Mouse (Mus musculus) bone marrow, adult 2 months (tissue): ENCODE measurements around the gene Dclk2. TPM values are rescaled to one million over a fixed set of nuclear protein-coding genes. Genes with fewer than 3 reads are reported as not detected.

Experiments used
- H3K27ac ChIP-seq: fragments of 200-500 bp; 2 replicates; pipeline ENCODE4 v1.5.1; 2012; ENCODE audit warnings: low read depth, mild to moderate bottlenecking, control low read depth, inconsistent platforms, low read length; ENCODE audit not compliant: control insufficient read depth, poor library complexity, insufficient read depth
- H3K4me1 ChIP-seq: fragments of 200-500 bp; 2 replicates; pipeline ENCODE4 v1.6.1; 2011; ENCODE audit warnings: low read length; ENCODE audit not compliant: control insufficient read depth, insufficient read depth
- H3K4me3 ChIP-seq: fragments of 200-500 bp; replicated peaks from 2 replicates; pipeline ENCODE3; 2011; ENCODE audit warnings: mild to moderate bottlenecking, low read depth, low read length, control low read depth; ENCODE audit not compliant: control insufficient read depth
- CTCF ChIP-seq: fragments of 200-500 bp; IDR thresholded peaks from 2 replicates; pipeline ENCODE4 v1.5.1; 2011; ENCODE audit warnings: low read length, control low read depth; ENCODE audit not compliant: control insufficient read depth, insufficient read depth
- POLR2A ChIP-seq: fragments of 200-500 bp; IDR thresholded peaks from 2 replicates; pipeline ENCODE4 v1.6.1; 2011; ENCODE audit warnings: low read depth, mild to moderate bottlenecking, control low read depth, low read length, borderline replicate concordance; ENCODE audit not compliant: control insufficient read depth
- whole genome bisulfite sequencing: fragments of 180-500 bp; shearing (Covaris S2); methylation state at CpG from one replicate; pipeline ENCODE4 v1.1.7; 2018; 5-methylcytosine and 5-hydroxymethylcytosine counted together
- polyA plus RNA-seq: library from polyadenylated mRNA; stranded (reverse); fragments of >200 nt; gene quantifications from 2 replicates; pipeline ENCODE4 v1.2.4, GENCODE M21; 2011; ENCODE audit warnings: low replicate concordance; ENCODE audit not compliant: missing spikeins, insufficient read depth, insufficient read length

Dclk2 gene
- polyA plus RNA-seq, 1 experiment, result 16.4 TPM

DNA sequence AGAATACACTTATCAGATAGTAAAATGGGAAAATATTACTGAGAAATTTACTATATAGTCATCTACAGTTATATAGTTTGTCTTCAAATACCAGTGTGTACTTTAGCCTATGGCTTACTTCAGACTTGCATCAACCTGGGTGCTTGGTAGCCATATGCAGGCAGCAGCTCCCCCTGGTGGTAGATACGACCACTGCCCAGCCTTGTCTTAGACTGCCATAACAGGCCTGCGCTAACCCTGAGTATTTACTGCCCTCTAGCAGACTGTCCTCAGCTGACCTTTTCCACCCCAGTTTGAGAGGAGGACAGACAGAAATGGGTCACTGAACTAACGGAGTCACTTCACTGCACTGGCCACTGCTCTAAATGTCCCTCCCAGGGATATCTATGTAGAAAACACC, 108.0 kb downstream of the Dclk2 start:
- Histone ChIP-seq H3K27ac (no peak overlapping the region), H3K4me3 (no peak overlapping the region), H3K4me1 (no peaks in the 10 kb centered on the region)
- 26% methylated on average over 3 of the region's 3 CpGs for WGBS
- TF ChIP-seq CTCF (peak; percentile 94), POLR2A (no peak)

DNA sequence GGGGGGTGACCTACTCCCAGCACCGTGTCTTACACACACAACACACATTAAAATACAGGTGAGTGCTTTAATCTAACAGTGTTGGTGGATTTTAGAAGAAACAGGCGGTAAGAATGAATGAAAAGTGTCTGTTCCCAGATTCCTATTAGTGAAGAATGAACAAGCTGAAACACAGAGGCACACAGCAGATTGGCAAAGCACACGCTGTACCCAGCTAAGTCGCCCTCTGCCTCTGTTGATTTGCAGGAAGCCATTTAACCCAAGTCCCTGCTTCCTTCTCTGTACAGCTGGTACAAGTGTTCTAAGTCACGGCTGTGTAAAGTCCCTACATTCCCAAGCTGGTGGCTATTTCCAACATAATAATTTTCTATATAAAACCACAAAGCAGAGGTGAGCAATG, 109.7 kb downstream of the Dclk2 start:
- TF ChIP-seq POLR2A (no peak), CTCF (no peak)
- WGBS, result 79% methylated on average over 5 of the region's 5 CpGs
- Histone ChIP-seq H3K4me3 (no peak overlapping the region), H3K27ac (no peak overlapping the region), H3K4me1 (no peaks in the 10 kb centered on the region)

DNA sequence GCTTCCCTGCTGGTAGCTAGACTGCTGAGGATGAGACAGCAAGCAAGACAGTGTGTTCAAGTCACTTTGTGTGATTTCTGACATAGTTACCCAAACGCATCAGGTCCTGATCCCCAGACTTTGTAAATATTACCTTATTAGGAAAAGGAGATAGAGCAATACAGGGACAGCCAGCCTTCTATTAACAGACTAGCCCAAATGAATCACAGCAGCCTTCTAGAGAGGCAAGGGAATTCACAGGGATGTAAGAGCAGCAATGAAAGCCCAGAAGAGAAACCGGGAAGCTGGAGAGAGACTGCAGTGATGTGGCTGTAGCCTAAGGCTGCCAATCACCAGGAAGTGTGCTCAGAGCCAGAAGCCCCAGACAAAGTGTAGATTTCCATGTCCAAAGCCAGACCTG, 111.0 kb downstream of the Dclk2 start:
- TF ChIP-seq CTCF, result no peak
- no peak for TF ChIP-seq POLR2A
- H3K4me1 ChIP-seq, result no peaks in the 10 kb centered on the region

DNA sequence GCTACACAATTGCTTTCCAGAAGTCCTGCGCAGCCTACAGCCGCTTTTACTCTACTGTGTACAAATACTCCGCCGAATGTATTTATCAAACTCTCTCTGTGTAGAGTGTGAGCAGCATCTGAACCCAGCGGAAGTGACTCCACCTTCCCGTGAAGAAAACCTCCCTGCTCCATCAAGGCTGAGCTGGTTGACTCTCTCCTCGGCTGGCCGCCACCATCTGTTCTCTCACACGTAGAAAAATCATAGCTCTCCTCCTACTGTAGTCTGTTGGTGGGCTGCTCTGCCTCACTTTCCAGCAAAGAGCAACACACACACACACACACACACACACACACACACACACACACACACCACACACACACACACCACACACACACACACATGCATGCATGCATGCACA, 111.5 kb downstream of the Dclk2 start:
- TF ChIP-seq CTCF (no peak), POLR2A (no peak)
- Histone ChIP-seq H3K4me3 (no peak overlapping the region), H3K4me1 (no peaks in the 10 kb centered on the region), H3K27ac (no peak overlapping the region)
- WGBS, result 93% methylated on average over 9 of the region's 9 CpGs

More for the DNA sequence above, 111.0 kb downstream of the Dclk2 start:
- no peak overlapping the region for H3K27ac ChIP-seq
- 83% methylated on average over 2 of the region's 2 CpGs for WGBS
- H3K4me3 ChIP-seq, result no peak overlapping the region

DNA sequence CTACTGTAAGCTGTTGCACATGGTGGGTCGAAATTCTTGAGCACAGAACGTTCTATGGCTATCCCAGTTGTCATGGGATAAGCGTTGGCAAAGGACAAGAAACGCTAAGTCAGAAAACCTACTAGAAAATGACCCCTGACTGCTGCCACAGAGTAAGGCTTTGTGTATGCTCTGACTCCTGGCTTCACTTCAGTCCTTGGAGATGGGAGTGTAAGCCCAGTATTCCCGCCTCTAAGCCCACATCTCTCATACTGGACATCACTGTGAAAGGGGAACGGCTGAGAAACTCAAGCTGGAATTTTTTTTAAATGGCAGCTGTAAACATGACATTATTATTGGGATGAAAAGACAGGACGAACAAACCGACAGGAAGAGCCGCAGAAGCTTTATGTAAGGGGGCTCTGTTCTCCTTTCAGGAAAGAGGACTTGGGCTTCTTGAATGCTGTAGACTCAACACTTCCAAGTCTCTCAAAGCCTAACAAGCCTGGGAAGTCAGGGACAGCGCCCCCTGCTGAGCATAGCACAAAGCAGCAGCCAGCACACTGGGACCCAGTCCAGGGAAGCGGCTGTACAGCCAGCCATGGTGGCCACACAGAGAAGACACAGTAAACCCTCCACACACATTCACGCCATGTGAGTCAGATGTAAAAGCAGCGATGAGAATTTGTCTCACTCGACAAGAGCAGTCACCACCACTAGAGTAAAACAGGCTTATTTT, 112.7 kb downstream of the Dclk2 start:
- Histone ChIP-seq H3K4me3 (no peak overlapping the region), H3K27ac (no peak overlapping the region), H3K4me1 (no peaks in the 10 kb centered on the region)
- TF ChIP-seq CTCF, result peak; percentile 68
- TF ChIP-seq POLR2A, result no peak
- WGBS, result 76% methylated on average over 14 of the region's 14 CpGs

DNA sequence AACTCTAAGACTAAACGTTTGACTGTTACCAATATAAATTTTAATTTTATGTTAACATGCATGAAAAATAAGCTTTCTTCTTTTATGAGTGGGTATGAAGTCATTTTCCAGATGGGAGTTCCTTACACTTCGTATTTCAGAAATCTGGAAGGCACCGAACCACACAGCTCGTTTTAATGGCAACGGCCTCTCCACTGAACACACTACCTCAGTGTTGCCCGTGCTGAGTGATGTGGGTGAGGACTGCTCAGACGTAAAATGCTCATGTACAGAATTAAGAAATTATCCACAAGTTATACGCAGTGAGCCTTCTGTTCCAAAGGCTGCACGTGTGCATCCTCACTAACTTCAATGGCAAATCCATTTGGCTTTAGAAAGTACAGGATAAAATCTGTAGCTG, 113.8 kb downstream of the Dclk2 start:
- no peak for TF ChIP-seq CTCF
- TF ChIP-seq POLR2A, result no peak
- 89% methylated on average over 9 of the region's 9 CpGs for WGBS
- no peak overlapping the region for H3K27ac ChIP-seq
- no peak overlapping the region for H3K4me3 ChIP-seq
- H3K4me1 ChIP-seq, result no peaks in the 10 kb centered on the region; the same call in 1 of the 2 replicates

DNA sequence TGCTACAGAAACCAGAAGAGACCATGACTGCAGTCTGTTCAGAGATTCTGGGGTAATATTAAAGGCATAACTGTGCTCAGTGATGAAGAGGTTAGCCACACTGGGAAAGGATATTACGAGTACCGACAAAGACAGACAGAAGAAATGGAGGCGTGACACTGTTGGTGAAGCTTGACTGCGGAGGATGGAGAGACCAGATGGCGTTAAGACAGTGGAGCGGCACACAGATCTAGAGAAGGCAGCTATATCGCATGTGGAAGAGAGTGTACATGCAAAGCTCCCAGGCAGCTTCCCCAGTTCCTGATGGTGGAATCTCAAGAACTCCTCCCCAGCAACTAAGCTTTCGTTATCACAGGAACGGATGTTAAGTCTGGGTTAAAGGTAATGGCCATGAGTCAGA, 116.4 kb downstream of the Dclk2 start:
- no peak overlapping the region for H3K4me3 ChIP-seq
- no peak for TF ChIP-seq POLR2A
- no peak for TF ChIP-seq CTCF
- no peaks in the 10 kb centered on the region; the same call in 1 of the 2 replicates for H3K4me1 ChIP-seq
- no peak overlapping the region for H3K27ac ChIP-seq
- WGBS, result 95% methylated on average over 9 of the region's 9 CpGs

DNA sequence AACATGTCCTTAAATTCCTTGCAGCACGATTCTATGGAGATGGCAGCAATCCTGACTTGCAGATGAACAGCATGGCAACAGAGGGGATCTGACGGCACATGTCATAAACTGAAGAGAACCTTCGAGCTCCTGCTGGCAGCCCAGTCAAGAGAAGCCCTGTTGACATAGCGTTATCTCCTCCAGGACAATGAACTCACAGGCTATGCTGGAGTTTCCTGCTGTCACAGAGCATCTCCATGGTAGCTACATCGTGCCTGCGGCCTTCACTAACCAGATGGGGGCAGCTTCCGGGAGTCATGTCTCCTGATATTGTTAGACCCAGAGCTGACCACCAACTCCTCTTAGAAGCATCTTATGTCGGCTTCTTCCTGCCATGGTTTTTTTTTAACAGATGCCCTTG, 117.8 kb downstream of the Dclk2 start:
- WGBS, result 85% methylated on average over 8 of the region's 8 CpGs
- H3K4me1 ChIP-seq, result no peaks in the 10 kb centered on the region; the same call in 1 of the 2 replicates
- H3K27ac ChIP-seq, result no peak overlapping the region
- H3K4me3 ChIP-seq, result no peak overlapping the region
- TF ChIP-seq CTCF, result no peak
- no peak for TF ChIP-seq POLR2A
